Mouse (Mus musculus): ENCODE measurements at regions not wholly inside any gene's neighbourhood (a gene's known extent, or its start where the extent isn't known, plus 50 kb on each side); places are given as distances from the start of the nearest gene placed in this dataset.

GRCm38 (mm10) chrX:12340561-12340960, 180.4 kb upstream of the Bcor start:
- Histone ChIP-seq H3K4me2 (no peak overlapping the region), H3K4me3 (ENCODE audit: low read depth, low read length) (no peak overlapping the region), H3K27ac (ENCODE audit: low read depth) (no peak overlapping the region), H3K27me3 (ENCODE audit: insufficient read depth, low read length) (no peaks in the 10 kb centered on the region), H3K9me3 (ENCODE audit: low read depth, low read length) (no peaks in the 10 kb centered on the region), H3K4me1 (ENCODE audit: insufficient read depth) (no peaks in the 10 kb centered on the region), H3K36me3 (ENCODE audit: insufficient read depth) (no peaks in the 10 kb centered on the region), H3K9ac (no peak overlapping the region)
- no peak for ATAC-seq (ENCODE audit: insufficient read depth)
- TF ChIP-seq CTCF (IDR thresholded peaks at IDR 0.05; ENCODE audit: low read depth): no peak
- no peak for DNase-seq
- WGBS: 71% methylated on average over 9 of the region's 9 CpGs

- no peak for TF ChIP-seq CTCF (IDR thresholded peaks at IDR 0.05; ENCODE audit: low read depth)
- H3K9me3 ChIP-seq (ENCODE audit: low read depth, low read length): no peaks in the 10 kb centered on the region
- no peaks in the 10 kb centered on the region for H3K27me3 ChIP-seq (ENCODE audit: insufficient read depth, low read length)
- H3K9ac ChIP-seq: no peak overlapping the region
- no peak overlapping the region for H3K27ac ChIP-seq (ENCODE audit: low read depth)
- DNase-seq (peak; percentile 21), ATAC-seq (ENCODE audit: insufficient read depth) (no peak)
- no peak overlapping the region for H3K4me2 ChIP-seq
- no peaks in the 10 kb centered on the region for H3K36me3 ChIP-seq (ENCODE audit: insufficient read depth)
- H3K4me1 ChIP-seq (ENCODE audit: insufficient read depth): no peaks in the 10 kb centered on the region
- no peak overlapping the region for H3K4me3 ChIP-seq (ENCODE audit: low read depth, low read length)
- 51% methylated on average over 5 of the region's 5 CpGs for WGBS
Measured at GRCm38 (mm10) chrX:12341356-12341965, 181.3 kb upstream of the Bcor start.

GRCm38 (mm10) chrX:12344805-12345555, 184.8 kb upstream of the Bcor start:
- H3K4me2 ChIP-seq: no peak overlapping the region
- H3K9me3 ChIP-seq (ENCODE audit: low read depth, low read length): no peaks in the 10 kb centered on the region
- no peak overlapping the region for H3K9ac ChIP-seq
- no peak for TF ChIP-seq CTCF (IDR thresholded peaks at IDR 0.05; ENCODE audit: low read depth)
- H3K4me1 ChIP-seq (ENCODE audit: insufficient read depth): no peaks in the 10 kb centered on the region
- no peak for ATAC-seq (ENCODE audit: insufficient read depth)
- H3K4me3 ChIP-seq (ENCODE audit: low read depth, low read length): no peak overlapping the region
- WGBS: 76% methylated on average over 12 of the region's 12 CpGs
- H3K27me3 ChIP-seq (ENCODE audit: insufficient read depth, low read length): no peaks in the 10 kb centered on the region
- H3K27ac ChIP-seq (ENCODE audit: low read depth): no peak overlapping the region
- no peak for DNase-seq
- no peaks in the 10 kb centered on the region for H3K36me3 ChIP-seq (ENCODE audit: insufficient read depth)

- DNase-seq (no peak), ATAC-seq (ENCODE audit: insufficient read depth) (no peak)
- Histone ChIP-seq H3K36me3 (ENCODE audit: insufficient read depth) (no peaks in the 10 kb centered on the region), H3K27me3 (ENCODE audit: insufficient read depth, low read length) (no peaks in the 10 kb centered on the region), H3K4me3 (ENCODE audit: low read depth, low read length) (no peak overlapping the region), H3K4me2 (no peak overlapping the region), H3K9me3 (ENCODE audit: low read depth, low read length) (no peaks in the 10 kb centered on the region), H3K9ac (no peak overlapping the region), H3K4me1 (ENCODE audit: insufficient read depth) (no peaks in the 10 kb centered on the region), H3K27ac (ENCODE audit: low read depth) (no peak overlapping the region)
- 73% methylated on average over 3 of the region's 3 CpGs for WGBS
- no peak for TF ChIP-seq CTCF (IDR thresholded peaks at IDR 0.05; ENCODE audit: low read depth)
Measured at GRCm38 (mm10) chrX:12346856-12347255, 186.7 kb upstream of the Bcor start.

GRCm38 (mm10) chrX:12348117-12348516, 188.0 kb upstream of the Bcor start:
- Histone ChIP-seq H3K27ac (ENCODE audit: low read depth) (no peak overlapping the region), H3K27me3 (ENCODE audit: insufficient read depth, low read length) (no peaks in the 10 kb centered on the region), H3K9ac (no peak overlapping the region), H3K4me3 (ENCODE audit: low read depth, low read length) (no peak overlapping the region), H3K9me3 (ENCODE audit: low read depth, low read length) (no peaks in the 10 kb centered on the region), H3K36me3 (ENCODE audit: insufficient read depth) (no peaks in the 10 kb centered on the region), H3K4me2 (no peak overlapping the region), H3K4me1 (ENCODE audit: insufficient read depth) (no peaks in the 10 kb centered on the region)
- no peak for ATAC-seq (ENCODE audit: insufficient read depth)
- peak; percentile 21; the same call in 1 of the 2 replicates for TF ChIP-seq CTCF (IDR thresholded peaks at IDR 0.05; ENCODE audit: low read depth)
- WGBS: 61% methylated on average over 8 of the region's 8 CpGs
- DNase-seq: peak; percentile 15

- no peak for DNase-seq
- Histone ChIP-seq H3K9ac (no peak overlapping the region), H3K4me1 (ENCODE audit: insufficient read depth) (no peaks in the 10 kb centered on the region), H3K27ac (ENCODE audit: low read depth) (no peak overlapping the region), H3K27me3 (ENCODE audit: insufficient read depth, low read length) (no peaks in the 10 kb centered on the region; the same call in 1 of the 2 replicates), H3K4me2 (no peak overlapping the region), H3K4me3 (ENCODE audit: low read depth, low read length) (no peak overlapping the region), H3K36me3 (ENCODE audit: insufficient read depth) (no peaks in the 10 kb centered on the region), H3K9me3 (ENCODE audit: low read depth, low read length) (no peaks in the 10 kb centered on the region)
- WGBS: 100% methylated on average over 2 of the region's 2 CpGs
- no peak for TF ChIP-seq CTCF (IDR thresholded peaks at IDR 0.05; ENCODE audit: low read depth)
- no peak for ATAC-seq (ENCODE audit: insufficient read depth)
Measured at GRCm38 (mm10) chrX:12354875-12355274, 194.7 kb upstream of the Bcor start.

- TF ChIP-seq CTCF (IDR thresholded peaks at IDR 0.05; ENCODE audit: low read depth): no peak
- no peak overlapping the region for H3K4me2 ChIP-seq
- H3K36me3 ChIP-seq (ENCODE audit: insufficient read depth): no peaks in the 10 kb centered on the region
- no peak overlapping the region for H3K9ac ChIP-seq
- ATAC-seq (ENCODE audit: insufficient read depth) (no peak), DNase-seq (no peak)
- H3K27me3 ChIP-seq (ENCODE audit: insufficient read depth, low read length): no peaks in the 10 kb centered on the region; the same call in 1 of the 2 replicates
- 44% methylated on average over 1 of the region's 1 CpGs for WGBS
- H3K9me3 ChIP-seq (ENCODE audit: low read depth, low read length): no peaks in the 10 kb centered on the region
- no peaks in the 10 kb centered on the region for H3K4me1 ChIP-seq (ENCODE audit: insufficient read depth)
- no peak overlapping the region for H3K4me3 ChIP-seq (ENCODE audit: low read depth, low read length)
- H3K27ac ChIP-seq (ENCODE audit: low read depth): no peak overlapping the region
Measured at GRCm38 (mm10) chrX:12358026-12358425, 197.9 kb upstream of the Bcor start.
